Mouse (Mus musculus) forebrain, embryonic 11.5 days (tissue): ENCODE measurements around the gene Dscaml1. TPM values are rescaled to one million over a fixed set of nuclear protein-coding genes. Genes with fewer than 3 reads are reported as not detected.

Experiments used
- ATAC-seq: fragments of 200-750 bp; cut with Nextera tagmentation; replicated peaks from 2 replicates; pipeline ENCODE4 v1.8.0; 2017; ENCODE audit warnings: moderate TSS enrichment; ENCODE audit not compliant: low FRiP score
- DNase-seq: peaks from one replicate; pipeline ENCODE4 v3.0.0-alpha.2; 2017; ENCODE audit warnings: low spot score
- H3K27ac ChIP-seq: fragments of 300-500 bp; sonication (generic); 2 replicates; pipeline ENCODE4 v1.5.1; 2014; ENCODE audit warnings: low read depth, low read length
- H3K27me3 ChIP-seq: fragments of 300-500 bp; sonication (generic); 2 replicates; pipeline ENCODE4 v1.6.1; 2014; ENCODE audit warnings: mild to moderate bottlenecking, low read length, mixed read lengths; ENCODE audit not compliant: control insufficient read depth, insufficient read depth
- H3K36me3 ChIP-seq: fragments of 300-500 bp; sonication (generic); 2 replicates; pipeline ENCODE4 v1.6.1; 2014; ENCODE audit warnings: mild to moderate bottlenecking, low read length, moderate library complexity, mixed read lengths; ENCODE audit not compliant: control insufficient read depth, insufficient read depth
- H3K4me1 ChIP-seq: fragments of 300-500 bp; sonication (generic); replicated peaks from 2 replicates; pipeline ENCODE4 v1.6.1; 2014; ENCODE audit warnings: low read length, mixed read lengths; ENCODE audit not compliant: control insufficient read depth, insufficient read depth
- H3K4me2 ChIP-seq: fragments of 300-500 bp; sonication (generic); 2 replicates; pipeline ENCODE4 v1.6.1; 2014; ENCODE audit warnings: low read depth, mild to moderate bottlenecking, low read length, moderate library complexity, mixed read lengths; ENCODE audit not compliant: severe bottlenecking
- H3K4me3 ChIP-seq: fragments of 300-500 bp; sonication (generic); 2 replicates; pipeline ENCODE4 v1.5.1; 2014; ENCODE audit warnings: low read depth, low read length
- H3K9ac ChIP-seq: fragments of 300-500 bp; sonication (generic); 2 replicates; pipeline ENCODE4 v1.6.1; 2014; ENCODE audit warnings: low read length
- H3K9me3 ChIP-seq: fragments of 300-500 bp; sonication (generic); 2 replicates; pipeline ENCODE4 v1.6.1; 2016; ENCODE audit warnings: low read length, mixed read lengths; ENCODE audit not compliant: control insufficient read depth
- WGBS: fragments of 180-500 bp; shearing (Covaris S2); extraction: QIAGEN DNeasy Blood & Tissue Kit; methylation state at CpG from one replicate; pipeline ENCODE4 v1.1.7; 2014; 5-methylcytosine and 5-hydroxymethylcytosine counted together
- polyA plus RNA-seq: library from polyadenylated mRNA; unstranded; fragments of >200 nt; fragmentation: Nextera tagmentation; extraction: Ambion mirVana; gene quantifications from 2 replicates; pipeline ENCODE4 v1.2.1, GENCODE M21; 2014

Gene Dscaml1
- polyA plus RNA-seq, 1 experiment from 2014 or later, result 5.4 TPM

DNA sequence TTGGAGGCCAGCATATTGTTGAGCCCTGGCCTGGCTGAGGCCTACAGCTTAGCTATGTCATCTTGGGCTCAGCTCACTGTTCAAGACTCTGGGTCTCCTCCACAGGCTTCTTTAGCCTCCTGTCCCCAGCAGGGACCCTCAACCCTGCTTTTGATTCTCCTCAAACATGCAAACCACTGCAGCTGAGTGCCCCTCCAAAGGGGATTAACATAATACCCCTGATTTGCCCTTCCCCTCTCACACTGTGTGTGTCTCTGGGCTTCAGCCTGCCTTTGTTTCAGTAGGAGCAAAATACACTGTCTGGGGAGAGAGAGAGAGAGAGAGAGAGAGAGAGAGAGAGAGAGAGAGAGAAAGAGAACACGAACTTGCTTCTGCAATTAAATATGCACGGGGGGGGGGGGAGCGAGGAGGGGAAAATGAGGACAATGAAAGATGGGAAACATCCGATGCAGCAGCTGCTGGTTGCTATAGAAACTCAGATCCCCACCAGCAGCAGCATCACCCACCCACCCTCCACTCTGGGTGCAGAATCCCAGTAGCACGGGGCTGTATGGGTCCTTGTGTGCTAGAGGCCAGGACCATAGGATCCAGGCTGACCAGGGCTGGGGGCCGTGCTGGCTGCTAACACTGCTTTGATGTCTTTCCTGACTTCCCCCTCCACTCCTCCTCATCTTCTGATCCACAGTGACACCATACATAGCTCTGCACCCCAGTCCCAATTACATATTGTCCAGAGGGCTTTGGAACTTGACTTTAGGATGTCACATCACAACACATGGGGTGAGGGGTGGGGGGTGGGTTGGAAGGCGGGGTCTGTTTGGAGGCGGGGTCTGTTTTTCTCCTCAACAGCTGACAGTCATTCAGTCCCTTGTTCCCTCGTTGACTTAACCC lies 231.0 kb downstream of the Dscaml1 start:
- Histone ChIP-seq H3K27me3 (no peaks in the 10 kb centered on the region), H3K4me1 (peaks cover 22% of the 10 kb centered on the region), H3K36me3 (no peaks in the 10 kb centered on the region), H3K4me3 (no peak overlapping the region), H3K27ac (peak overlapping the region; percentile 95), H3K4me2 (peak overlapping the region; percentile 29; the same call in 1 of the 2 replicates), H3K9me3 (no peaks in the 10 kb centered on the region), H3K9ac (peak overlapping the region; percentile 43)
- peak; percentile 91 for ATAC-seq
- DNase-seq, result peak; percentile 70
- 5% methylated on average over 8 of the region's 9 CpGs for WGBS

DNA sequence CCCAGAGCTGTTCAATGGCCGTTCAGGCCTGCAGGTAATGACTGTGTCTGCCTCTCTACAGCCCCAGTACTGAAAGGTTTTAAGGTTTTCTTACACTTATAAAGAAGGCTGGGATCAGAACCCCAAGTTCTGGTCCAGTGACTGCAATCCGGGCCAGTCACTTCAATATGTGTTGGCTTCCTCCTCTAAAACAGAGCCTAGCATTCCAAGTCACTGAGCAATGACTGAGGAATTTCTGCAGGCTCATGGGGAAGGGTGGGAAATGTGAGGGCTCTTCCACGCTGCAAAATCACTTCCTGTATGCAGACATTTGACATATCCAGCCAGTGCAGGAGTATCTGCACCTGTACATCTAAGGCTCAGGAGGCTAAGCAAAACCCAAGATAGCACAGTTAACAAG lies 233.8 kb downstream of the Dscaml1 start:
- no peak for ATAC-seq
- no peaks in the 10 kb centered on the region for H3K27me3 ChIP-seq
- H3K9ac ChIP-seq, result no peak overlapping the region
- H3K4me1 ChIP-seq, result peaks cover 47% of the 10 kb centered on the region
- H3K4me3 ChIP-seq, result no peak overlapping the region
- DNase-seq, result no peak
- WGBS, result 75% methylated on average over 3 of the region's 3 CpGs
- no peaks in the 10 kb centered on the region for H3K36me3 ChIP-seq
- no peaks in the 10 kb centered on the region for H3K9me3 ChIP-seq
- no peak overlapping the region for H3K4me2 ChIP-seq
- no peak overlapping the region for H3K27ac ChIP-seq

DNA sequence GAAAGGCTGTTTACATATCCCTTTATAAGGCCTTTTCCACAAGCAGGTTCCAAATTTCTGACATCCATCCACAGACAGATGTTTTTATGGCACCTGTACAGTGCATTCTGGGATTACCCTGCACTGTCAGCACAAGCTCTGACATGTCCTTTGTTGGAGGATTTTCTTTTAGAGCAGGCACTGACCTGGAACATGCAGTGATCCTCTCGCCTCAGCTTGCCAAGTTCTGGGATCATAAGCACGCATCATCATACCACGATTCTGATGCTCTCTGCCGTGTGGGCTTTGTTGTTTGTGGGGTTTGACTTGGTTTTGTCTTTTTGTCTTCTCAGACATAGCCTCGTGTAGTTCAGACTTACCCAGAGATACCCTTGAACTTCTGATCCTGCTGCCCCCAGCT lies 236.0 kb downstream of the Dscaml1 start:
- H3K4me1 ChIP-seq, result peaks cover 40% of the 10 kb centered on the region
- ATAC-seq, result no peak
- H3K9me3 ChIP-seq, result no peaks in the 10 kb centered on the region
- 62% methylated on average over 5 of the region's 5 CpGs for WGBS
- no peak overlapping the region for H3K9ac ChIP-seq
- H3K36me3 ChIP-seq, result no peaks in the 10 kb centered on the region
- H3K27me3 ChIP-seq, result no peaks in the 10 kb centered on the region
- DNase-seq, result no peak
- peak overlapping the region; percentile 90; the same call in 1 of the 2 replicates for H3K27ac ChIP-seq
- no peak overlapping the region for H3K4me3 ChIP-seq
- no peak overlapping the region for H3K4me2 ChIP-seq

DNA sequence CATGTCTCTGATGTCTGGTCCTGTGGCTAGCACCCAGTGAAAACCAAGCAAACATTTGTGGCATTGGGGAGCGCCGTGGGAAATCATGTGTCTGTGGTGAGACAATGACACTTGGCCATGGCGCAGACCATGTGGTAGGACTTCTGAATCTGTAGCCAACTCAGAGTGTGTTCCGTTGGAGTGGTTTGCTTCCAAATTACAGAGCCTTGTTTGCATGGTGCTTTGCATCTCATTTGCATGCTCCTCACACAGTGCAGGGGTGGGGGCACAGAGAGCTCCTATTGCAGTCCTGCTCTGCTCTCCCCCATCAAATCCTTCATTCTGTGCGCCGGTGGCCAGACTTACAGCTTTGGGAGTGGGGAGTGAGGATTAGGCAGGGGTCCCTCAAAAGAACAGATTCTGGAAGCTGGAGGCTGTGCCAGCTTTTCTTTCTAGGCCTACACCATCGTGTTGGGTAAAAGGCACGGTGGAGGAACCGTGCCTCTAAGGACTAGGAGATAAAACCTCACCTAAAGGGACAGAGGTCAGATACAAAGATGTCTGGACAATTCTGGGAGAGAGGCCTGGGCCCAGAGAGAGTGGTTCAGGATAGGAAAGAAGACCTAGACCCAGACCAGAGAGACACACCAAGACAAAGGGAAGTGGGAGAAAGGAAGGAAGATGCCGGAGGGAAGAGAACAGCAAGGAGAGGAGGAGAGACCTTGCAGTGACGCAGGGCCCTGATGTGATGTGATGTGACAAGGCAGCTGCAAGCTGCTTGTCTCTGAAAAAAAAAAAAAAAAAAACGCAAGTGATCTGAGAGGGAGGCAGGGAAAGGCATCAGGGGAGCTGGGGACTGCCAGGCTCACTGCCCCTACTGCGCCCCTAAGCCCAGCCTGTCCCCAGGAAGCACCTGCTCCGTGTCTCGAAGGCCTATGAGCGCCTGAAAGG lies 237.2 kb downstream of the Dscaml1 start:
- H3K27ac ChIP-seq, result peak overlapping the region; percentile 90
- H3K4me3 ChIP-seq, result no peak overlapping the region
- no peaks in the 10 kb centered on the region for H3K36me3 ChIP-seq
- DNase-seq (peak; percentile 81), ATAC-seq (peak; percentile 84)
- no peaks in the 10 kb centered on the region for H3K27me3 ChIP-seq
- no peak overlapping the region for H3K4me2 ChIP-seq
- H3K4me1 ChIP-seq, result peaks cover 30% of the 10 kb centered on the region
- H3K9ac ChIP-seq, result peak overlapping the region; percentile 58
- H3K9me3 ChIP-seq, result no peaks in the 10 kb centered on the region
- whole genome bisulfite sequencing, result 46% methylated on average over 16 of the region's 16 CpGs

DNA sequence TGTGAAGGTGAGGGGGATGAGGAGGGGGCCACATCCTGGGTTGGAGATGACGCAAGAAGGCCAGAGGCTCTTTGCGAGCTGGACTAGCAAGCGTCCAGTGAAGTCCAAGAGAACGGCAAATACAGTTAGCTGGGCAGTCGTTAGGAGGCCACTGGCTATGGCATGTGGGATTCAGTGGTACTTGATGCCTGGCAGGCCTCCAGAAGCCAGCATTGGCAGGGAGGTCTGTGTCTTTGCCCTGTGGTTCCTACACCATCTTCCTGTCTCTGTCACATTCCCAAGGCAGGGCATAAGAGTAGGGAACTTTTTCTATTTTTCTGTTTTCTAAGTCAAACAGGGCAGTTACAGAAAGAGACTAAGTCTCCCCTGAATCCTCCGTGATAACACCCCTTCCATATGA lies 237.9 kb downstream of the Dscaml1 start:
- Histone ChIP-seq H3K4me1 (peaks cover 30% of the 10 kb centered on the region), H3K27me3 (no peaks in the 10 kb centered on the region), H3K4me2 (no peak overlapping the region), H3K27ac (peak overlapping the region; percentile 90), H3K9ac (peak overlapping the region; percentile 58), H3K9me3 (no peaks in the 10 kb centered on the region), H3K36me3 (no peaks in the 10 kb centered on the region), H3K4me3 (no peak overlapping the region)
- ATAC-seq (no peak), DNase-seq (no peak)
- WGBS, result 80% methylated on average over 6 of the region's 6 CpGs

DNA sequence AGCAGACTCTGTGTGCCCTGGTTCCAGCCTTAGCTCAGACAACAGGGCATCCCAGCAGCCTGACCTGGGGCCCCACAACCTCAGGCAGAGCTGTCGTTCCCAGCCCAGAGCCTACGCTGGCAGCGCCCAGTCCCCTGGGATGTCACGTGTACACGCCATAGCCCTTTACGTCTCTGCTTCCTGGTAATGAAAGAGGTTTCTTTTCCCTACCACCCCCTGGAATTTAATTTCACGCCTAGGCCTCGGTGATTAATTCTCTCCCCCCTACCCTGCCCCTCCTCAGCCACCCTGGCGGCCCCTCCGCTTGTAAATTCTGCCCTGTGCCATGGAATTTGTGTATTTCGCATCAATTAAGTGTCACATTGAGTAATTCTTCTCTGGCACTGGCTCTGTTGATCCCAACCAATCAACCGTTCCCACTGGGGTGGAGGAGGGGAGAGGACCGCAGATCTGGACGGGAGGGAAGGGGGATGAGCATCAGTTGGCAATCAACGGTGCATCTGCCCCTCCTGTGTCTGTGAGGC lies 238.5 kb downstream of the Dscaml1 start:
- ATAC-seq, result peak; percentile 68
- Histone ChIP-seq H3K27ac (peak overlapping the region; percentile 90), H3K27me3 (no peaks in the 10 kb centered on the region), H3K4me3 (no peak overlapping the region), H3K4me2 (no peak overlapping the region), H3K4me1 (peaks cover 30% of the 10 kb centered on the region), H3K9ac (peak overlapping the region; percentile 35), H3K9me3 (no peaks in the 10 kb centered on the region), H3K36me3 (no peaks in the 10 kb centered on the region)
- DNase-seq, result peak; percentile 71
- WGBS, result 35% methylated on average over 15 of the region's 15 CpGs

DNA sequence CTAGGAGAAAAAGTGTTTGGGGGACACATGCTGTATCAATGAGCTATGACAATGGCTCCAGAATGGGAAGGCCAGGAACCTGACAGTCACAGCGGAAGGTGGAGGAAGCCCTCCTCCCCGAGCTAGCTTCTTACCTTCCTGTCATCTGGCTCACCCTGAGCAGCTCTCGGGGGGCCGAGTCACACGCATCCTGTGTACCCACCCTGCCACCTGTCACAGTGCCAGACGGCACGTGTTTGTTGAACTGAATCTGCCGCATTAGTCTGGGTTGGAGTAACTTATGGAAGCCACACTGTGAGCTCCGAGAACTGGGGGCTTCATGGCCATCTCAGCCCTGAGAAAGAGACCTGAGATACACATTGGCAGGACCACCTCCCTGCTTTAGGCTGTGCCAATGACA lies 249.5 kb downstream of the Dscaml1 start:
- no peaks in the 10 kb centered on the region for H3K27me3 ChIP-seq
- ATAC-seq (no peak), DNase-seq (no peak)
- H3K4me1 ChIP-seq, result peaks cover 31% of the 10 kb centered on the region
- H3K4me2 ChIP-seq, result no peak overlapping the region
- H3K36me3 ChIP-seq, result no peaks in the 10 kb centered on the region
- H3K27ac ChIP-seq, result peak overlapping the region; percentile 82
- no peak overlapping the region for H3K4me3 ChIP-seq
- H3K9ac ChIP-seq, result peak overlapping the region; percentile 29
- H3K9me3 ChIP-seq, result no peaks in the 10 kb centered on the region
- WGBS, result 92% methylated on average over 9 of the region's 9 CpGs

DNA sequence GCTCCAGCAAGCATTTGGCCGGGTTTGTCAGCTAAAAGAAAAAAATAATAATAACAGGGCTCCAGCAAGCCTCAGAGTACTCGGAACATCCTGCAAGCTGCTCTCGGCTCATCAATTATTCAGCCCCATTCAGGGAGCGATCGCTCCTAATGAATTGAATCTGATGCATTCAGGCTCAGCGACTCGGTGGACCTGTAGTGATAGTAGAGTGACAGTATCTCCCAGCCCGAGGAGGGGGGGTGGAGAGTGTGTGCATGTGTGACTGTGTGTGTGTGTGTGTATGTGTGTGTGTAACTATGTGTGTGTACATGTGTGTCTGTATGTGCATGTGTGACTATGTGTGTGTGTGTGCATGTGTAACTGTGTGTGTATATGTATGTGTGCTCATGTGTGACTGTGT lies 250.2 kb downstream of the Dscaml1 start:
- Histone ChIP-seq H3K4me3 (no peak overlapping the region), H3K27ac (peak overlapping the region; percentile 82), H3K4me2 (peak overlapping the region; percentile 5; the same call in 1 of the 2 replicates), H3K9ac (peak overlapping the region; percentile 29), H3K36me3 (no peaks in the 10 kb centered on the region), H3K4me1 (peaks cover 31% of the 10 kb centered on the region), H3K27me3 (no peaks in the 10 kb centered on the region), H3K9me3 (no peaks in the 10 kb centered on the region)
- WGBS, result 26% methylated on average over 8 of the region's 8 CpGs
- ATAC-seq (peak; percentile 48; the same call in 1 of the 2 replicates), DNase-seq (no peak)
